Mouse (Mus musculus) thymus, adult 2 months (tissue): ENCODE data around the gene Osbpl2.

Experiments used
- CTCF ChIP-seq: fragments of 200-500 bp; IDR thresholded peaks from 2 replicates; pipeline ENCODE4 v1.5.1; 2012; ENCODE audit warnings: mild to moderate bottlenecking, control low read depth, low read length, moderate library complexity, borderline replicate concordance; ENCODE audit not compliant: control insufficient read depth, poor library complexity, insufficient read depth; ENCODE audit errors: extremely low read depth
- POLR2A ChIP-seq: fragments of 200-500 bp; IDR thresholded peaks from 2 replicates; pipeline ENCODE4 v1.6.1; 2012; ENCODE audit warnings: mild to moderate bottlenecking, low read length, control low read depth, moderate library complexity; ENCODE audit not compliant: control insufficient read depth, poor library complexity, insufficient read depth; ENCODE audit errors: extremely low read depth

GRCm38 (mm10) chr2:180072886-180073285 lies 46.2 kb upstream of the Osbpl2 start:
- TF ChIP-seq CTCF: no peak
- TF ChIP-seq POLR2A: no peak
